Mouse (Mus musculus) spleen, adult 2 months (tissue): ENCODE results near the gene Rad50. TPM values are rescaled to one million over a fixed set of nuclear protein-coding genes. Genes with fewer than 3 reads are reported as not detected.

ENCODE experiments used
- DNase-seq, 2 experiments: peaks; one replicate each; pipeline versions ENCODE4 v3.0.0 to v3.0.0-alpha.2; 2012 to 2021; ENCODE audit warnings: low spot score in 2 of 2, low read depth in 1 of 2
- H3K27ac ChIP-seq: fragments of 200-500 bp; 2 replicates; pipeline ENCODE4 v1.5.1; 2012; ENCODE audit warnings: low read length, inconsistent platforms; ENCODE audit not compliant: insufficient read depth
- H3K27me3 ChIP-seq: fragments of 200-500 bp; 2 replicates; pipeline ENCODE4 v1.6.1; 2012; ENCODE audit warnings: mild to moderate bottlenecking, moderate library complexity, low read length, inconsistent platforms; ENCODE audit not compliant: control insufficient read depth, insufficient read depth
- H3K36me3 ChIP-seq: fragments of 200-500 bp; 2 replicates; pipeline ENCODE4 v1.6.1; 2012; ENCODE audit warnings: mild to moderate bottlenecking, low read length, inconsistent platforms; ENCODE audit not compliant: control insufficient read depth, insufficient read depth
- H3K4me1 ChIP-seq: fragments of 200-500 bp; 2 replicates; pipeline ENCODE4 v1.6.1; 2011; ENCODE audit warnings: inconsistent platforms; ENCODE audit not compliant: control insufficient read depth, insufficient read depth, insufficient read length
- H3K4me3 ChIP-seq: fragments of 200-500 bp; 2 replicates; pipeline ENCODE4 v1.5.1; 2011; ENCODE audit warnings: mild to moderate bottlenecking, inconsistent platforms; ENCODE audit not compliant: insufficient read depth, insufficient read length; ENCODE audit errors: extremely low read depth
- CTCF ChIP-seq: fragments of 200-500 bp; IDR thresholded peaks from 2 replicates; pipeline ENCODE4 v1.5.1; 2011; ENCODE audit warnings: mild to moderate bottlenecking, inconsistent platforms; ENCODE audit not compliant: insufficient read depth, insufficient read length, insufficient replicate concordance; ENCODE audit errors: extremely low read depth
- POLR2A ChIP-seq: fragments of 200-500 bp; IDR thresholded peaks from 2 replicates; pipeline ENCODE4 v1.6.1; 2011; ENCODE audit warnings: low read depth, low read length, inconsistent platforms
- WGBS: fragments of 180-500 bp; shearing (Covaris S2); methylation state at CpG from one replicate; pipeline ENCODE4 v1.1.7; 2018; 5-methylcytosine and 5-hydroxymethylcytosine counted together
- polyA plus RNA-seq: library from polyadenylated mRNA; depleted of rRNA; stranded (reverse); fragments of >200 nt; gene quantifications from 2 replicates; pipeline ENCODE4 v1.2.3, GENCODE M21; 2012

Rad50 gene
- polyA plus RNA-seq, 1 experiment = 4.1 TPM

DNA sequence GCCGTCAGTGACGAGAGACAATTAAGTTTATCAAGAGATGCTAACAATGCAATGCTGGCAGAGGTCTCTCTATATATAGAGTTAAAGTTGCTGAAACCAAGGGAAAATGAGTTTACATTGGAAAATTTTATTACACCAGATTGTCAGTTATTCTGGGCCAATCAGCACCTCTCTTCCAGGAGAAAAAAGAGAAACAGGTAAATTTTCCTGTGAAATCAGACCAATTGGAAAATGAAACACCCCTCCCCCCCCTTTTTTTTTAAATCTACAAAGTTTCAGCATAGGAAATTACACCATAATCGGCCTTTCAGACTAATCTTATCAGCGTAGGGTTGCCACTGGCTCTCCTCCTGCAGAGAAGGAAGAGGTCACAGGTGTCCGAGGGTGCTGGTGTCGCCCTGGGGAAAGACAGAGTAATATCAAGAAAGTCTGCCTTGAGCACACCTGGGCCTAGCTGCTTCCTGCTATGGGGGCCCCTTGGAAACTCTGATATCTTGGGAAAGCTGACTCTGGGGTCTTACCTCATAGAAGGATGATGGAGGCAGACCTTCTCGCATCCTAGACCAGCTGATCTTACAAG is 88.4 kb downstream of the Rad50 start, which contains the start of gene Il4:
Gene Il4, minus strand, starts transcription at position 51 of the 580 bp plus-strand sequence.
- DNase-seq = no peak

DNA sequence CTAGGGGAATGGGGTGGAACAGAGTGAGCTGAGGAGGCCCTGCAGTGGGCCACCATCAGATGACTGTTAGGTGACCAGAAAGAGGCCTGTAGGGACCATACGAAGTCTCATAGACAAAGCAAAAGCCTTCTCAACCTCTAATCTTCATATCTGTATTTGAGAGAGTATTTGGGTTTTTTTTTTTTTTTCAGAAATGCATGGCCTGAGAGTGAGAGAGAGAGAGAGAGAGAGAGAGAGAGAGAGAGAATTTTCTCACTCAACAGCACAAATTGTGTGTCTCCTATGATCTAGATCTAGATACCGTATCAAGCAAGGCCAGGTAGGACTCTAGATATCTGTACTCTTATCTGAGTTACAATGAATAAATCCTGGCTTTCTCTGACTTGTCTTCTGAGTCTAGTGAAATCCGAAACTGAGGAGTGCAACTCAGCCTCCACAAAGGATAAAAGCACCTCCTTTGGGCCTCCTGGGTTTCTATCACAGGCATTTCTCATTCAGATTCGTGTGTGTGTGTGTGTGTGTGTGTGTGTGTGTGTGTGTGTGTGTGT is 89.5 kb downstream of the Rad50 start:
- Histone ChIP-seq H3K4me3 (no peak overlapping the region), H3K27me3 (no peaks in the 10 kb centered on the region), H3K27ac (no peak overlapping the region), H3K4me1 (no peaks in the 10 kb centered on the region), H3K36me3 (no peaks in the 10 kb centered on the region)
- DNase-seq = no peak
- TF ChIP-seq CTCF (no peak), POLR2A (no peak)
- WGBS = 66% methylated on average over 4 of the region's 4 CpGs

More for the DNA sequence above, 88.4 kb downstream of the Rad50 start, which contains the start of gene Il4:
- Histone ChIP-seq H3K4me1 (no peaks in the 10 kb centered on the region), H3K4me3 (no peak within 1 kb of the TSS), H3K27ac (no peak within 1 kb of the TSS), H3K36me3 (no peaks in the 10 kb centered on the region), H3K27me3 (no peaks in the 10 kb centered on the region)
- 69% methylated on average over 7 of the region's 7 CpGs for WGBS
- TF ChIP-seq POLR2A (no peak), CTCF (no peak)

DNA sequence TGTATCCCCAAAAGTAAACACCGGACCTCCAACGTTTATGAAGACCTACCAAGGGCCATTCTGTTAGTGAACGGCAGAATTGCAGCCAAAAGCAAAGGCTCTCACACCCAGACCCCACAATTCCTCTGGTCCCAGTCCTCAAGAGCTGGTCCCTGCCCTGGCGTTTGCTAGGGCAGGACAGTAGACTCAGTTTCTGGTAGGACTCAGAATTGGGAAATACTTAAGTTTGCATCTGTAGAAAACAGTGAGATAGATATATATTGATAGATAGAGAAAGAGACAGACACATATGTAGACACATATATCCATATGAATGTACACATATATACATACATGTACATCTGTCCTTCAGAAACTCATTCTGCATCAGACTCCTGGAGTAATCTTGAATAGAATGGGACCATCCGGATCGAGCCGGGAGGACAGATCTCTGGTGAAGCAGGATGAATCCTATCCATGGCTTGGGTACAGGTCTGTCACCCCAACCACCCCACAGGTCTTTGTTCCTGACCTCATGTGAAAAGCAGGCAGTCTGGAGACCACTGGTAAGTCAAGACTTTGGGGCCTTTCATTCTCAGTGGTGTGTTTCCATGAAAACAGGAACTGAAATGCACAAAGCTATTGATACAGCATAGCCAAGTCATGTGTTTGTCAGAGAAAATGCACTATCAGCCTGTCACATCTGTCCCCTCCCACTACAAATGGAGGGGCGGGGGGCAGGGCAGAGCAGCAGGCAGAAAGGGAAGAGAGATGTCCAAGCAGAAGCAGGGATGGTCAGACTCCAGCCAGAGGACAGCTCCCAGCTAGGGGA is 90.2 kb downstream of the Rad50 start:
- Histone ChIP-seq H3K27me3 (no peaks in the 10 kb centered on the region), H3K4me1 (no peaks in the 10 kb centered on the region), H3K4me3 (no peak overlapping the region), H3K36me3 (no peaks in the 10 kb centered on the region), H3K27ac (no peak overlapping the region)
- WGBS = 71% methylated on average over 8 of the region's 8 CpGs
- no peak for TF ChIP-seq POLR2A
- no peak for TF ChIP-seq CTCF
- no peak for DNase-seq

DNA sequence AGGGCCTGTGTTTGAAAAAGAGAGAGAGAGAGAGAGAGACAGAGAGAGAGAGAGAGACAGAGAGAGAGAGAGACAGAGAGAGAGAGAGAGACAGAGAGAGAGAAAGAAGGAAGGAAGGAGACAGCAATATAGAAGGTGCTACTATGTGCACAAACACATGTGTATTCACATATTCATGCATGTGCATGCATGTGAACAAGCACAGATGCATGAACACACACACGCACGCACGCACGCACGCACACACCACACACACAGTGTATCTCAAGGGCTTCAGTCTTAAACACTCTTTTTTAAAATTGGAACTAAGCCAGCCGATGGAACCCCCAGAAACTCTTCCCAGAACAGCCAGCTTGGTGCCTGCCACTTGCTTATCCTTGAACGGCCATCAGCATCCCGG is 91.5 kb downstream of the Rad50 start:
- no peak for DNase-seq
- TF ChIP-seq CTCF = no peak
- no peak for TF ChIP-seq POLR2A
- Histone ChIP-seq H3K27ac (no peak overlapping the region), H3K4me3 (no peak overlapping the region), H3K27me3 (no peaks in the 10 kb centered on the region), H3K4me1 (no peaks in the 10 kb centered on the region), H3K36me3 (no peaks in the 10 kb centered on the region)
- 92% methylated on average over 8 of the region's 8 CpGs for WGBS

DNA sequence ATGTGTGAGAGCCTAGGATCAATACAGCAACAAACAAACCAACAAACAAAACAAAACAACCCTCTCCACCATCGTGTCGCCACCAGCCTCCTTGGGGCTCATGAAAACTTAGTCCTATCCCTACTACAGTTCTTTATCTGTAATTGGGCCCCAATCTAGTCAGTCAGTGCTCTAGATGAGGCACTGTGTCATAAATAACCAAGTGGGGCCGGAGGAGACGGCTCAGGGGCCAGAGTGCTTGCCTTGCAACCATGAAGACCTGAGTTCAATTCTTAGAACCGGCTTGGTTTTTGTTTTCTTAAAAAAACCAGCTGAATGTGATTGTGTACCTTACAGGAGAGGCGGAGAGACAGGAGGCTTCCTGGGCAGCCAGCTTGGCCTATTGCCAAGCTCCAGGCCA is 91.9 kb downstream of the Rad50 start:
- no peak for TF ChIP-seq POLR2A
- TF ChIP-seq CTCF = no peak
- H3K4me3 ChIP-seq = no peak overlapping the region
- no peak overlapping the region for H3K27ac ChIP-seq
- H3K27me3 ChIP-seq = no peaks in the 10 kb centered on the region
- H3K36me3 ChIP-seq = no peaks in the 10 kb centered on the region
- no peaks in the 10 kb centered on the region for H3K4me1 ChIP-seq
- 80% methylated on average over 6 of the region's 6 CpGs for WGBS
- DNase-seq = no peak

DNA sequence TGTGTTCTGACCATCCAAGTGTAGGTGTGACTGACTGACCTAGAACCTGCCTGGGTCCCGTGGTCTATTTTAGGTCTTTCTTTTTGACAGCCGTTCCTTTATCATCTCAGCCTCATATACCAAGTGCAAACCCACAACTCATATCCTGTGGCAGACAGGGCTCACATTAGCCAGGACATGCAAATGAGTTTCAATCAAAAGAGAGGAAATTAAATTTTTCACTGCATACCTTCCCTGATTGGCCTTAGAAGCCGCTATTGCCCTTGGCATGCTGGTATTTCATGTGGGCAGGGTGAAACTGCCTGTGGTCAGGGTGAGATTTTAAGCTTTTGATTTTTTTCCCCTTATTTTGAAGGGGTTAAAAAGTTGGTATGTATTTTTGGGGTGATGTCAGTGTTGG is 97.4 kb downstream of the Rad50 start:
- H3K27me3 ChIP-seq = no peaks in the 10 kb centered on the region
- no peak overlapping the region for H3K4me3 ChIP-seq
- H3K27ac ChIP-seq = no peak overlapping the region
- WGBS = 6% methylated on average over 3 of the region's 3 CpGs
- no peaks in the 10 kb centered on the region for H3K36me3 ChIP-seq
- DNase-seq = no peak
- H3K4me1 ChIP-seq = peaks cover 6% of the 10 kb centered on the region; the same call in 1 of the 2 replicates
- no peak for TF ChIP-seq POLR2A
- no peak for TF ChIP-seq CTCF
